Mouse (Mus musculus): ENCODE results near the gene Rbfox3.

- TF ChIP-seq POLR2A (IDR thresholded peaks at IDR 0.05; ENCODE audit: borderline replicate concordance, insufficient read depth, low read length): no peak
- TF ChIP-seq CTCF (IDR thresholded peaks at IDR 0.05; ENCODE audit: borderline replicate concordance, insufficient read depth, low read depth, low read length): no peak
Observed at GRCm38 (mm10) chr11:118584826-118585225, 326.6 kb downstream of the Rbfox3 start.
